Mouse (Mus musculus): ENCODE measurements at regions not wholly inside any gene's neighbourhood (a gene's known extent, or its start where the extent isn't known, plus 50 kb on each side); places are given as distances from the start of the nearest gene placed in this dataset.

DNA sequence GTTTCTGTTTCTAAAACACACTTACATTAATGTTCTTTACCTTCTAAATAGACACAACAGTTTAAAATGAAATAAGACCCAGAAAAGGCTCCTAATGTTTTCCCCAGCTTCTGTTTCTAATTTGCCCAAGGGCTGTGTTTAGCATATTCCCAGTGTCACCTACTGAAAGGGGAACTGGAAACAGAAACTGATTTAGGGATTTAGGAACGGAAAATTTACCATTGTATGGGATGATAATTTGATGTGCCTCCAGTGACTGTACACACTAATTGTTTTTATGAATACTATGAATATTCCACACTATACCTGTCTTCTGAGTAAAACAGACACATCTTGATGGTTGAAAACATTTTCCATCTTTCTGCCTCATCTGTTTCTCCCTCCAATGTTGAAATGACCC, 728.0 kb upstream of the Cited2 start:
- Histone ChIP-seq H3K9me3 (ENCODE audit: low read length) (no peaks in the 10 kb centered on the region), H3K4me3 (replicated peaks; ENCODE audit: low read length) (no peak overlapping the region), H3K36me3 (ENCODE audit: insufficient read depth, low read length) (no peaks in the 10 kb centered on the region), H3K4me1 (replicated peaks; ENCODE audit: low read depth, low read length) (no peaks in the 10 kb centered on the region), H3K27me3 (ENCODE audit: insufficient read depth, low read length) (no peaks in the 10 kb centered on the region)
- TF ChIP-seq POU5F1 (IDR thresholded peaks at IDR 0.05; ENCODE audit: borderline replicate concordance, low read length), result no peak
- TF ChIP-seq NANOG (IDR thresholded peaks at IDR 0.05; ENCODE audit: borderline replicate concordance, low read length), result no peak
- TF ChIP-seq CTCF (conservative IDR thresholded peaks at IDR 0.05; ENCODE audit: low read length), result no peak

DNA sequence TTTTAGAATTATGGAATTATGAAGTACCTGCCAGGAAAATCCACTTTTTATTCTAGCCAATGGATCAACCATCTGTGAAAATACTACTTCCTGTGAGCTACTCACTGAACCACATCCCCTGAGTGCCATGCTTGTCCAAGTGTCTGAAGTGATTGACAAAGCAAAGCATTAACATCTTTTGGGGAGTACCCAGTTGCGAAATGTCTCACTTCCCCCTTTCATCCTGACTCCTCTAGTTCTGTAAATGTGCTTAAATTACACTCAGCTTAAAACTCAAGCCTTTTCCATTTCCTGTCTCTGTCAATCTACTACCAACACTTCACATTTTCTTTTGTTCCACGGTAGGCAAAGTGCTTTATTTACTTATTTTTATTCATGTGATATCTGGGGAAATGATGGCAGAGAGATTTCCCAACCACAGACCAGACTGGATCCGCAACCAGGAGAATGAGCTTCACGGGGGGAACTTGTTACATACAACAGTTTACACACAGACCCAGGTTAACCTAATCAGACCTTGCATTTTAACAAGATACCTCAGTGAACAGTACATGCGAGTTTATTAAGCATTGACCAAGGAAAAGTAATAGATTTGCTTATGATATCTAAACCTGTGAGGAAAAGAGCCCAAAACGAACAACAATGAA, 726.1 kb upstream of the Cited2 start:
- no peaks in the 10 kb centered on the region for H3K4me1 ChIP-seq (replicated peaks; ENCODE audit: low read depth, low read length)
- no peaks in the 10 kb centered on the region for H3K27me3 ChIP-seq (ENCODE audit: insufficient read depth, low read length)
- no peaks in the 10 kb centered on the region for H3K9me3 ChIP-seq (ENCODE audit: low read length)
- H3K4me3 ChIP-seq (replicated peaks; ENCODE audit: low read length), result no peak overlapping the region
- H3K36me3 ChIP-seq (ENCODE audit: insufficient read depth, low read length), result no peaks in the 10 kb centered on the region
- no peak for TF ChIP-seq NANOG (IDR thresholded peaks at IDR 0.05; ENCODE audit: borderline replicate concordance, low read length)
- TF ChIP-seq POU5F1 (IDR thresholded peaks at IDR 0.05; ENCODE audit: borderline replicate concordance, low read length), result no peak
- no peak for TF ChIP-seq CTCF (conservative IDR thresholded peaks at IDR 0.05; ENCODE audit: low read length)

DNA sequence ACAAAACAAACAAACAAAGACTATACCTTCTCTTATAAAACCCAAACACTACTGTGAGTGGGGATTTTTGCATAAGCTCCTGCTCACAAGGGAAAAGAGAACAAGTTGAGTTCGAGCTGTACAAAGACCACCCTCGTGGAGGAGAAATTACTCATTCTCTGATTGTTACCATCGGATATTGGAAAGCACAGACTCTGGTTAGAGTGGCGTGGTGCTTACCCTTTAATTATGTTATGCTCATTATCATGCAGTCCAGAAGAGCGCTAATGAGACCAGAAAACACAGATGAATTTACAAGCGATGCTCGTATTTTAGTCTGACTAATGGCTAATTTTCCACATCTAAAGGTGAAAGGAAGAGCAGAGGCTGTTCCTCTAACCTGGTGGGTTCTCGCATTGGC, 721.7 kb upstream of the Cited2 start:
- Histone ChIP-seq H3K4me3 (replicated peaks; ENCODE audit: low read length) (no peak overlapping the region), H3K9me3 (ENCODE audit: low read length) (no peaks in the 10 kb centered on the region), H3K4me1 (replicated peaks; ENCODE audit: low read depth, low read length) (no peaks in the 10 kb centered on the region), H3K36me3 (ENCODE audit: insufficient read depth, low read length) (no peaks in the 10 kb centered on the region), H3K27me3 (ENCODE audit: insufficient read depth, low read length) (no peaks in the 10 kb centered on the region)
- TF ChIP-seq CTCF (conservative IDR thresholded peaks at IDR 0.05; ENCODE audit: low read length), result no peak
- TF ChIP-seq POU5F1 (IDR thresholded peaks at IDR 0.05; ENCODE audit: borderline replicate concordance, low read length), result no peak
- TF ChIP-seq NANOG (IDR thresholded peaks at IDR 0.05; ENCODE audit: borderline replicate concordance, low read length), result no peak

DNA sequence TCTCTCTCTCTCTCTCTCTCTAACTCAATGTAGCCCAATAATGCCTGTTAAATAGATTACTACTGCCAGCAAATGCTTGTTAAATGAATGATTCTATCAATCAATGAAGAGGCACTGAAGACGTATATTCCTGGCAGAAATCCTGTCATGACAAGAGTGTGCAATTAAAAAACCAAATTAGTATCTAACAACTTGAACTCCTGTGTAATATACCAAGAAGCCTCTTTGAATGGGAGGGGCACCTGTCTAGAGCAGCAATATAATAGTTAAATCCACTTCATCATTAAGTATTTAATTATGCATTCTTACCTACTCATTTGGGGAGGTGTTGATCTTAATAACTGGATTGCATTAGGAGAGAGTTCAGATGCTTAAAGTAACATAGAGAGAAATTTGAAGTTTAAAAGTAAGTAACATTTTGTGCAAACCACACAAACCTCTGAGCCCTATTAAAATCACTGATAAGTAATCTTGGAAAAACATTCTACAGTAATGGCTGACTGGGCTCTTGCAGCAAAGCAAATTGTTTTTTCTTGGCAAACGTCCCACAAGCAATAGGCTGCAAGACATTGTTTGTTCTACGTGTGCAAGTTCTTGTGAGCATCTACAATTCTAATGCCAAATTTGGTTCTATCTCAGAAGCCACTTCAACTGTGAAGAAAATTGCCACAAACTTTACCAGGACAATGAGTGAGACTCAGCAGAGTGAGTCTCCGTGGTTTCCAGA, 719.7 kb upstream of the Cited2 start:
- no peaks in the 10 kb centered on the region for H3K9me3 ChIP-seq (ENCODE audit: low read length)
- no peaks in the 10 kb centered on the region for H3K36me3 ChIP-seq (ENCODE audit: insufficient read depth, low read length)
- no peaks in the 10 kb centered on the region for H3K27me3 ChIP-seq (ENCODE audit: insufficient read depth, low read length)
- TF ChIP-seq CTCF (conservative IDR thresholded peaks at IDR 0.05; ENCODE audit: low read length), result no peak
- no peak for TF ChIP-seq POU5F1 (IDR thresholded peaks at IDR 0.05; ENCODE audit: borderline replicate concordance, low read length)
- no peak for TF ChIP-seq NANOG (IDR thresholded peaks at IDR 0.05; ENCODE audit: borderline replicate concordance, low read length)
- no peaks in the 10 kb centered on the region for H3K4me1 ChIP-seq (replicated peaks; ENCODE audit: low read depth, low read length)
- H3K4me3 ChIP-seq (replicated peaks; ENCODE audit: low read length), result no peak overlapping the region

DNA sequence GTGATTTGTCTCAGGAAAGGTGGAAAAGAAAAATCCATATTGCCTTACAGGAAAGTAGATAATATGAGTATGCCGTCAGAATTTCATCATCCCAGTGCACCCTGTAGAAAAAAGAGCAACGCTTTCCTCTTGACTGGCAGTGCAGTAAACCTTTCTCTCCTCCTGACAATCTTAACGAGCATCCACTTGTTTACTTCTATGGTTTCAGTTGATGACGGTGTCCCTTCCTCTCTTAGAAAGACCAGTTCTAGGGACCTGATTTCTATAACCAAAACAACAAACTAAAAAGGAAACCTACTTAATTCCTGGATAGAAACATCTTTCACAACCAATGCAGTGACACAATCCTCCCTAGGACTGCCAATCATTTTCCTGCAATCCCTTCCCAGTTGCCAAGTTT, 714.3 kb upstream of the Cited2 start:
- no peaks in the 10 kb centered on the region for H3K36me3 ChIP-seq (ENCODE audit: insufficient read depth, low read length)
- no peaks in the 10 kb centered on the region for H3K27me3 ChIP-seq (ENCODE audit: insufficient read depth, low read length)
- no peaks in the 10 kb centered on the region for H3K9me3 ChIP-seq (ENCODE audit: low read length)
- H3K4me1 ChIP-seq (replicated peaks; ENCODE audit: low read depth, low read length), result no peaks in the 10 kb centered on the region
- TF ChIP-seq CTCF (conservative IDR thresholded peaks at IDR 0.05; ENCODE audit: low read length), result no peak
- TF ChIP-seq NANOG (IDR thresholded peaks at IDR 0.05; ENCODE audit: borderline replicate concordance, low read length), result no peak
- no peak for TF ChIP-seq POU5F1 (IDR thresholded peaks at IDR 0.05; ENCODE audit: borderline replicate concordance, low read length)
- H3K4me3 ChIP-seq (replicated peaks; ENCODE audit: low read length), result no peak overlapping the region

DNA sequence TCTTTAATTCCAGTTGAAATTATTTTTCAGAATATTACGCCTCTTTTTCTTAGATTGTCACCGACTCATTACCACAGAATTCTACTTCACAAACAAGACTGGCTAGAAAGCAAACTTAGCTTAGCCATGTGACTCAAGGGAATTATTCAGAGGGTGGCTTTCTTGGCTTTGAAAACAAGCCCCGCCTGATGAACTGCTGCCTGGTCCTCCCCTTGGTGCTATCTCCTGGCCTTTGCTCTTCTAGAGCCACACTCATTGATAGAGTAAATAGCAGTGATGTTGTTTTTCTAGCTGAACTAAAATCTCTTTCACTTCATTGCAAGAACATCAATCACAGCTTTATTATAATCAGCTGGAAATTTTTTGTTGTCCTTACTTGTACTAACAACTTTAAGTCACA, 713.0 kb upstream of the Cited2 start:
- no peak for TF ChIP-seq CTCF (conservative IDR thresholded peaks at IDR 0.05; ENCODE audit: low read length)
- no peak for TF ChIP-seq POU5F1 (IDR thresholded peaks at IDR 0.05; ENCODE audit: borderline replicate concordance, low read length)
- TF ChIP-seq NANOG (IDR thresholded peaks at IDR 0.05; ENCODE audit: borderline replicate concordance, low read length), result no peak
- no peak overlapping the region for H3K4me3 ChIP-seq (replicated peaks; ENCODE audit: low read length)
- no peaks in the 10 kb centered on the region for H3K27me3 ChIP-seq (ENCODE audit: insufficient read depth, low read length)
- H3K9me3 ChIP-seq (ENCODE audit: low read length), result no peaks in the 10 kb centered on the region
- H3K36me3 ChIP-seq (ENCODE audit: insufficient read depth, low read length), result no peaks in the 10 kb centered on the region
- H3K4me1 ChIP-seq (replicated peaks; ENCODE audit: low read depth, low read length), result no peaks in the 10 kb centered on the region

DNA sequence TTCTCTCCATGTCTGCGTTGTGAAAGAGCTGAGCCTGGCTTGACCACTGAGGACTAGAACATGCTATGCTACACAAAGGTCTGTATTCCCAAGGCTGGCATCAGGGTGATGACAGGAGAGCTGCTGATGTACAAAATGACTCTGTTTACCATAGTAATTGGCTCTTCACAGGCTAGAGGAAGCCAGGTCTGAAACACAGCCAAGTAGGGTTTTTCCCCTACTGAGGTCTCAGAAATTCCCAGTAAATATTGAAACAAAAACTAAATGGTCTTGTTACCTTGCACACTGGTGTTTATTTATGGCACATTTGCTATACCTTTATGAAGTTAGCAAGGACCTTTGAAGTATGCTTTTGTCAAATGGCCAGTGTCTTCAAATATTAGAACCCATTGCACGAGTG, 711.1 kb upstream of the Cited2 start:
- Histone ChIP-seq H3K4me1 (replicated peaks; ENCODE audit: low read depth, low read length) (no peaks in the 10 kb centered on the region), H3K4me3 (replicated peaks; ENCODE audit: low read length) (no peak overlapping the region), H3K9me3 (ENCODE audit: low read length) (no peaks in the 10 kb centered on the region), H3K36me3 (ENCODE audit: insufficient read depth, low read length) (no peaks in the 10 kb centered on the region), H3K27me3 (ENCODE audit: insufficient read depth, low read length) (no peaks in the 10 kb centered on the region)
- no peak for TF ChIP-seq NANOG (IDR thresholded peaks at IDR 0.05; ENCODE audit: borderline replicate concordance, low read length)
- no peak for TF ChIP-seq CTCF (conservative IDR thresholded peaks at IDR 0.05; ENCODE audit: low read length)
- TF ChIP-seq POU5F1 (IDR thresholded peaks at IDR 0.05; ENCODE audit: borderline replicate concordance, low read length), result no peak

DNA sequence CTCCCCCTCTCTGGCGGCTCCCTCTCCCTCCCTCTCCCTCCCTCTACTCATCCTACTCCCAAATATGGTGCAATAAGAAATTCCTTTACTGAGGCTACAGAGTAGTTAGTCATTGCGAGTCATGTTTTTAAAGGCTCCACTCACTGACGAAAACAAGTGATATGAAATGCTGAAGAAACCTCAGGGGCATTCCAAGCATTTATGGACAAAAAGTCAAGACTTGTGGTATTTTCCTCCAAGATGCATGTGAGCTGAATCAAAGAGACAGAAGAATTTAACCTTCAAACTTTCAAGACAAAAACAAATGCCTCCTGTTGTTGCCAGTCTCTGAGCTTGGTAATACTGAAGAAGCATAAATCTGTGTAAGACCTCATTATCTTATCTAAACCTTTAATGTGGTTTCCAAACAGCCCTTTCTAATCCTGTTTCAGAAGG, 710.5 kb upstream of the Cited2 start:
- H3K4me3 ChIP-seq (replicated peaks; ENCODE audit: low read length), result no peak overlapping the region
- TF ChIP-seq POU5F1 (IDR thresholded peaks at IDR 0.05; ENCODE audit: borderline replicate concordance, low read length), result no peak
- no peak for TF ChIP-seq CTCF (conservative IDR thresholded peaks at IDR 0.05; ENCODE audit: low read length)
- no peak for TF ChIP-seq NANOG (IDR thresholded peaks at IDR 0.05; ENCODE audit: borderline replicate concordance, low read length)

More for the DNA sequence above, 710.5 kb upstream of the Cited2 start:
- Histone ChIP-seq H3K27me3 (ENCODE audit: insufficient read depth, low read length) (no peaks in the 10 kb centered on the region), H3K36me3 (ENCODE audit: insufficient read depth, low read length) (no peaks in the 10 kb centered on the region), H3K4me1 (replicated peaks; ENCODE audit: low read depth, low read length) (no peaks in the 10 kb centered on the region), H3K9me3 (ENCODE audit: low read length) (no peaks in the 10 kb centered on the region)
